Mouse (Mus musculus) myocyte (in vitro differentiated cells): ENCODE data around the gene Cog5. TPM values are rescaled to one million over a fixed set of nuclear protein-coding genes. Genes with fewer than 3 reads are reported as not detected.

Experiments used
- H3K27me3 ChIP-seq: one replicate; pipeline ENCODE4 v1.6.1; 2011; ENCODE audit not compliant: control insufficient read depth, insufficient read depth, insufficient read length
- H3K36me3 ChIP-seq: one replicate; pipeline ENCODE4 v1.6.1; 2011; ENCODE audit not compliant: control insufficient read depth, insufficient read depth
- H3K4me2 ChIP-seq: one replicate; pipeline ENCODE4 v1.6.1; 2011; ENCODE audit warnings: low read depth, control low read depth
- H3K4me3 ChIP-seq: one replicate; pipeline ENCODE4 v1.5.1; 2011; ENCODE audit warnings: mild to moderate bottlenecking, control low read depth, moderate library complexity
- H3K79me2 ChIP-seq: one replicate; pipeline ENCODE4 v1.6.1; 2011; ENCODE audit not compliant: control insufficient read depth, insufficient read depth
- H3ac ChIP-seq: one replicate; pipeline ENCODE4 v1.6.1; 2011; ENCODE audit not compliant: control insufficient read depth, insufficient read length
- CEBPB ChIP-seq: IDR thresholded peaks from 2 replicates; pipeline ENCODE4 v1.6.1; 2011; ENCODE audit warnings: mild to moderate bottlenecking, moderate library complexity; ENCODE audit not compliant: poor library complexity, insufficient read depth, severe bottlenecking
- E2F4 ChIP-seq: IDR thresholded peaks from one replicate; pipeline ENCODE4 v1.6.1; 2011; ENCODE audit warnings: mild to moderate bottlenecking, control low read depth, moderate library complexity; ENCODE audit not compliant: insufficient read depth
- MAX ChIP-seq: IDR thresholded peaks from one replicate; pipeline ENCODE4 v1.6.1; 2011; ENCODE audit warnings: low read depth, mild to moderate bottlenecking, control low read depth
- MYOD1 ChIP-seq, 3 experiments: IDR thresholded peaks; one replicate each; pipeline ENCODE4 v1.6.1; 2011; ENCODE audit warnings: control low read depth in 2 of 3, low read depth in 2 of 3, mild to moderate bottlenecking in 2 of 3, moderate library complexity in 1 of 3; ENCODE audit not compliant: insufficient read length in 2 of 3, control insufficient read depth in 1 of 3
- MYOG ChIP-seq, 3 experiments: IDR thresholded peaks; one replicate each; pipeline ENCODE4 v1.6.1; 2011; ENCODE audit warnings: control low read depth in 2 of 3, low read depth in 2 of 3, mild to moderate bottlenecking in 2 of 3; ENCODE audit not compliant: insufficient read length in 2 of 3, control insufficient read depth in 1 of 3, insufficient read depth in 1 of 3
- POLR2A ChIP-seq: IDR thresholded peaks from one replicate; pipeline ENCODE4 v1.6.1; 2011; ENCODE audit warnings: low read depth, mild to moderate bottlenecking, control low read depth, moderate library complexity; ENCODE audit not compliant: insufficient read length
- POLR2AphosphoS2 ChIP-seq: IDR thresholded peaks from one replicate; pipeline ENCODE4 v1.6.1; 2011; ENCODE audit warnings: low read depth, control low read depth; ENCODE audit not compliant: insufficient read length
- REST ChIP-seq: IDR thresholded peaks from one replicate; pipeline ENCODE4 v1.6.1; 2011; ENCODE audit warnings: mild to moderate bottlenecking, control low read depth, moderate library complexity; ENCODE audit not compliant: insufficient read depth, insufficient read length
- SRF ChIP-seq: IDR thresholded peaks from one replicate; pipeline ENCODE4 v1.6.1; 2011; ENCODE audit warnings: low read depth; ENCODE audit not compliant: control insufficient read depth, insufficient read length
- TCF12 ChIP-seq: IDR thresholded peaks from one replicate; pipeline ENCODE4 v1.6.1; 2011; ENCODE audit warnings: mild to moderate bottlenecking, control low read depth; ENCODE audit not compliant: poor library complexity, insufficient read depth, severe bottlenecking
- TCF3 ChIP-seq: IDR thresholded peaks from one replicate; pipeline ENCODE4 v1.6.1; 2011; ENCODE audit warnings: low read depth, control low read depth; ENCODE audit not compliant: insufficient read length
- USF1 ChIP-seq: IDR thresholded peaks from one replicate; pipeline ENCODE4 v1.6.1; 2011; ENCODE audit warnings: low read depth, mild to moderate bottlenecking, control low read depth, moderate library complexity
- polyA plus RNA-seq: library from polyadenylated mRNA; unstranded; fragments of >200 nt; fragmentation: generic; extraction: Trizol; gene quantifications from one replicate; pipeline ENCODE4 v1.2.1, GENCODE M21; 2012; ENCODE audit warnings: missing spikeins

Cog5 gene
- polyA plus RNA-seq, 1 experiment, result 10.2 TPM

DNA sequence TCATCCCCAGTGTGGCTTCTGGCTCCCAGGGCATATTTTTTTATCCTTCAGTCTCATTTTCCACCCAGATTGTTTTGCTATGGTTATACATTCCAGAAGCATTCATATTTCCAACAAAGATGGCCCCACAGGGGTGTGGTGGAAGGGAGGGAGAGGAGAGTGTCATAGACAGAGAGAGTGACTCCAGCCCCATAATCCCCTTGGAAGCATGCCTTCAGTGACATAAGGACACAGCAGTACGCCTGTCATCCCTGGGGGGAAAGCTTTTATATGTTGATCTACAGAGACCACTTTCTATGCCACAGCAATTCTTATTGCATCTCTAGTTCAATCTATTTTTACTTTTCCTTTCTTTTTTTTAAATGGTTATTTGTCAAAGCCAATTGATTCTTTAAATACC, 129.6 kb downstream of the Cog5 start:
- Histone ChIP-seq H3K27me3 (no peaks in the 10 kb centered on the region), H3K4me3 (no peak overlapping the region), H3K36me3 (no peaks in the 10 kb centered on the region), H3K79me2 (no peaks in the 10 kb centered on the region), H3K4me2 (no peak overlapping the region), H3ac (no peak overlapping the region)
- no peak for TF ChIP-seq USF1
- TF ChIP-seq POLR2A, result no peak
- TF ChIP-seq MYOG (IDR thresholded peaks at IDR 0.05; ENCODE audit: control insufficient read depth in 1 of 3, insufficient read depth in 1 of 3, insufficient read length in 2 of 3, low read depth in 2 of 3), result no peak
- no peak for TF ChIP-seq CEBPB

DNA sequence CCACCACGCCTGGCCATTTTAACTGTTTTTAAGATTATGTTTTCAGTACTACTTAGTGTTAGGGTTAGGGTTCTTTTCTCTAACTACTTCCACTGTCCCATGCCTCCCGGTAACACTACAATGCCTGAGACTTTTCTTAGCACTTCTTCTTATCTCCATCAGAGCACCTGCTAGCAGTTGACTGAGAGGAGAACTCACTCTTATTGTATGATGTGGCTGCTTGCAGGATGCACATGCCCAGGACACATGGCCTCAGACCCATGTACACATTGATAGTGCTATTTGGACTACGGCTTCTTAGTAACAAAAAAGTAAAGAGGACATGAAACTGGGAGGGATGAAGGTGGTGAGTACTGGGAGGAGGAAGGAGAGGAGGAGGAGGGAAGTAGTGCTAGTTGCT, 133.9 kb downstream of the Cog5 start:
- H3K79me2 ChIP-seq, result no peaks in the 10 kb centered on the region
- H3K4me2 ChIP-seq, result no peak overlapping the region
- no peak overlapping the region for H3K4me3 ChIP-seq
- H3ac ChIP-seq, result no peak overlapping the region
- TF ChIP-seq TCF12 (no peak), MYOD1 (IDR thresholded peaks at IDR 0.05; ENCODE audit: control insufficient read depth in 1 of 3, insufficient read length in 2 of 3, low read depth in 2 of 3) (no peak), SRF (no peak), MAX (no peak), POLR2A (no peak), TCF3 (no peak), REST (no peak), USF1 (no peak), E2F4 (no peak), MYOG (IDR thresholded peaks at IDR 0.05; ENCODE audit: control insufficient read depth in 1 of 3, insufficient read depth in 1 of 3, insufficient read length in 2 of 3, low read depth in 2 of 3) (no peak), CEBPB (no peak), POLR2AphosphoS2 (no peak)
- H3K36me3 ChIP-seq, result no peaks in the 10 kb centered on the region
- H3K27me3 ChIP-seq, result no peaks in the 10 kb centered on the region

DNA sequence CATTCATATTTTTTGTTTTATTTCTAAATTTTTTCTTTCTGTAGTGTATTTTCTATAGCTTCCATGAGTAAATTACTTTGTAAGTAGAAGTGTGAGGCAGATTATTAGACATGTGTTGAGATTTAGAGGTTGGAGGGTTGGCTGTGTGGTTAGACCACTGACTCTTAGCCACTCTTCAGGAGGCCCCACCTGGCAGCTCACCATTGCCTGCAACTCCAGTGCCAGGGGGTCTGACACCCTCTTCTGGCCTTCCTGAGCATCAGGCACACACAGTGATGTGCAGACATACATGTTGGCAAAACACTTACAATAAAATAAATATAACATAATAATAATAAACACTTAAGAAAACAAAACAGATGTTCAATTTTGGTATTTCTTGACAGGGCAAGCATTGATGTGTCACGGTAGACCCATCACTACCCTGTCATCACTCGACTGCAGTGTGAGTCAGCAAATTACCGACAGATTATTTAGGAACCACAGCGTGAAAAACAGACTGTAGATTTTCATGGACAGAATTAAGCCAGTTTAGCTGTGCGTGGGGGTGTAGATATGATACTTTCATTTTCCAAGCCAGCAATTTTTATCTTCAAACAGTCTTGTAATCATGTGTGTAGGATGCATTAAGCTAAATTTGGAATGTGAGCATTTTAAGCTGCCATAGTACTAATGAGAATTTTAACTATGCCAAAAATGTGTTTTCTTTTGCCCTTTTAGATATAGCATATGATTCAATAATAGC, 151.9 kb downstream of the Cog5 start:
- H3K4me2 ChIP-seq, result peak overlapping the region; percentile 56
- TF ChIP-seq SRF (no peak), MYOD1 (IDR thresholded peaks at IDR 0.05; ENCODE audit: control insufficient read depth in 1 of 3, insufficient read length in 2 of 3, low read depth in 2 of 3) (no peak), USF1 (no peak), E2F4 (no peak), TCF12 (no peak), MAX (no peak), REST (no peak), POLR2AphosphoS2 (no peak)
- peaks cover 3% of the 10 kb centered on the region for H3K36me3 ChIP-seq
- no peak overlapping the region for H3ac ChIP-seq
- no peak overlapping the region for H3K4me3 ChIP-seq
- no peaks in the 10 kb centered on the region for H3K79me2 ChIP-seq
- no peaks in the 10 kb centered on the region for H3K27me3 ChIP-seq

DNA sequence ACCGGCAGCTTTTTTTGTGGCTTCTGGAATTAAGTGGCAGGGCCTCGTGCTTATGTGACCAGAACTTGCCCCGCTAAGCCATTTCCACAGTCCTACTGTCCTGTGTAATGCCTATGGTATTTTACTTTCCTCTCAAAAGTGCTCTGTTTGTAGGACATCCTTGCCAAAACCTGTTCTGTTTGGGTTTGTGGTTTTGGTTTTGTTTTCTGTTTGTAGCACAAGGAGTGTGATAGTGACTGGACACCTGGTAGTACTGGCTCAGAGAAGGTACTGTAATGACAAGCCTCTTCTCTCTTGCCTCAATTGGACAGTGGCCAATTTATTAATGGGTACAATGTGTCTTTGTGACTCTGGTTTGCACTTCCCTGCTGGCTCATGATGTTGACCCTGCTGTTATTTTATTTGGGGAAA, 163.4 kb downstream of the Cog5 start:
- no peak overlapping the region for H3ac ChIP-seq
- no peak overlapping the region for H3K4me3 ChIP-seq
- H3K36me3 ChIP-seq, result peaks cover 4% of the 10 kb centered on the region
- H3K4me2 ChIP-seq, result peak overlapping the region; percentile 13
- TF ChIP-seq CEBPB, result no peak
- TF ChIP-seq SRF, result no peak
- no peak for TF ChIP-seq REST
- no peak for TF ChIP-seq MAX
- TF ChIP-seq MYOD1 (IDR thresholded peaks at IDR 0.05; ENCODE audit: control insufficient read depth in 1 of 3, insufficient read length in 2 of 3, low read depth in 2 of 3), result no peak
- no peak for TF ChIP-seq MYOG (IDR thresholded peaks at IDR 0.05; ENCODE audit: control insufficient read depth in 1 of 3, insufficient read depth in 1 of 3, insufficient read length in 2 of 3, low read depth in 2 of 3)
- no peak for TF ChIP-seq TCF3
- no peak for TF ChIP-seq POLR2A
- TF ChIP-seq USF1, result no peak
- TF ChIP-seq TCF12, result no peak
- no peaks in the 10 kb centered on the region for H3K79me2 ChIP-seq
- H3K27me3 ChIP-seq, result no peaks in the 10 kb centered on the region

DNA sequence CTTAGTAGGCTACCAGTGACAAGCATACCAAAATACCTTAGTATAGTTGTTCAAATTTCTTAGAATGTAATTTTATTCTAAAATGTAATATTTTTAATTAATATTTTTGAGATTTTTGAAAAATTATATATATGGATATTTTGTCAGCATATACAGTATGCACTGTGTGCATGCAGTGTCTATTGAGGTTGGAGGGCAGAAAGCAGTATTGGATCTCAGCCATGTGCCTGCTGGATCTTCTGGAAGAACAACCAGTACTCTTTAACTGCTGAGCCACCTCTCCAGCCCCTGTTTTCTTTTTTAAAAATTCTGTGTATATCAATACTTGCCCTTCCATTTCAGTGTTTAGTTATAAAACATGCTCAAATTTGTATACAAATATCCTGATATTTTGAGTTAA, 164.4 kb downstream of the Cog5 start:
- Histone ChIP-seq H3K4me3 (no peak overlapping the region), H3K4me2 (no peak overlapping the region), H3ac (no peak overlapping the region), H3K36me3 (peaks cover 4% of the 10 kb centered on the region), H3K79me2 (no peaks in the 10 kb centered on the region), H3K27me3 (no peaks in the 10 kb centered on the region)
- TF ChIP-seq TCF12 (no peak), TCF3 (no peak), USF1 (no peak), MYOD1 (IDR thresholded peaks at IDR 0.05; ENCODE audit: control insufficient read depth in 1 of 3, insufficient read length in 2 of 3, low read depth in 2 of 3) (no peak), REST (no peak), POLR2AphosphoS2 (no peak), E2F4 (no peak), MAX (no peak), POLR2A (no peak), CEBPB (no peak), SRF (no peak), MYOG (IDR thresholded peaks at IDR 0.05; ENCODE audit: control insufficient read depth in 1 of 3, insufficient read depth in 1 of 3, insufficient read length in 2 of 3, low read depth in 2 of 3) (no peak)
